Mouse (Mus musculus) intestine, embryonic 16.5 days (tissue): ENCODE results near the gene Suclg1. TPM values are rescaled to one million over a fixed set of nuclear protein-coding genes. Genes with fewer than 3 reads are reported as not detected.
A peak's percentile ranks its signal among the peaks of the same experiment; 100 is the strongest.

Experiments used
- ATAC-seq: fragments of 200-750 bp; cut with Nextera tagmentation; 2 replicates; pipeline ENCODE4 v1.8.0; 2017; ENCODE audit warnings: moderate TSS enrichment, moderate library complexity
- H3K27ac ChIP-seq: fragments of 300-500 bp; sonication (generic); 2 replicates; pipeline ENCODE4 v1.5.1; 2014; ENCODE audit warnings: mild to moderate bottlenecking, low read length
- H3K27me3 ChIP-seq: fragments of 300-500 bp; sonication (generic); replicated peaks from 2 replicates; pipeline ENCODE4 v1.6.1; 2014; ENCODE audit warnings: low read length, control low read depth, mixed read lengths; ENCODE audit not compliant: control insufficient read depth, insufficient read depth
- H3K36me3 ChIP-seq: fragments of 300-500 bp; sonication (generic); 2 replicates; pipeline ENCODE4 v1.6.1; 2014; ENCODE audit warnings: low read length, control low read depth; ENCODE audit not compliant: control insufficient read depth, insufficient read depth
- H3K4me1 ChIP-seq: fragments of 300-500 bp; sonication (generic); 2 replicates; pipeline ENCODE4 v1.6.1; 2014; ENCODE audit warnings: low read length, control low read depth, mixed read lengths; ENCODE audit not compliant: control insufficient read depth, insufficient read depth
- H3K4me2 ChIP-seq: fragments of 300-500 bp; sonication (generic); 2 replicates; pipeline ENCODE4 v1.6.1; 2014; ENCODE audit warnings: low read depth, low read length, control low read depth
- H3K4me3 ChIP-seq: fragments of 300-500 bp; sonication (generic); 2 replicates; pipeline ENCODE4 v1.5.1; 2014; ENCODE audit warnings: mild to moderate bottlenecking, low read length
- H3K9ac ChIP-seq: fragments of 300-500 bp; sonication (generic); 2 replicates; pipeline ENCODE4 v1.6.1; 2014; ENCODE audit warnings: low read depth, low read length
- H3K9me3 ChIP-seq: fragments of 300-500 bp; sonication (generic); 2 replicates; pipeline ENCODE4 v1.6.1; 2016; ENCODE audit warnings: low read length, control low read depth; ENCODE audit not compliant: control insufficient read depth
- WGBS: fragments of 180-500 bp; shearing (Covaris S2); extraction: QIAGEN DNeasy Blood & Tissue Kit; methylation state at CpG from one replicate; pipeline ENCODE4 v1.1.7; 2014; 5-methylcytosine and 5-hydroxymethylcytosine counted together
- polyA plus RNA-seq: library from polyadenylated mRNA; unstranded; fragments of >200 nt; fragmentation: Nextera tagmentation; extraction: Ambion mirVana; gene quantifications from 2 replicates; pipeline ENCODE4 v1.2.1, GENCODE M21; 2015

Gene Suclg1
- polyA plus RNA-seq, 1 experiment from 2014 or later = 371 TPM

DNA sequence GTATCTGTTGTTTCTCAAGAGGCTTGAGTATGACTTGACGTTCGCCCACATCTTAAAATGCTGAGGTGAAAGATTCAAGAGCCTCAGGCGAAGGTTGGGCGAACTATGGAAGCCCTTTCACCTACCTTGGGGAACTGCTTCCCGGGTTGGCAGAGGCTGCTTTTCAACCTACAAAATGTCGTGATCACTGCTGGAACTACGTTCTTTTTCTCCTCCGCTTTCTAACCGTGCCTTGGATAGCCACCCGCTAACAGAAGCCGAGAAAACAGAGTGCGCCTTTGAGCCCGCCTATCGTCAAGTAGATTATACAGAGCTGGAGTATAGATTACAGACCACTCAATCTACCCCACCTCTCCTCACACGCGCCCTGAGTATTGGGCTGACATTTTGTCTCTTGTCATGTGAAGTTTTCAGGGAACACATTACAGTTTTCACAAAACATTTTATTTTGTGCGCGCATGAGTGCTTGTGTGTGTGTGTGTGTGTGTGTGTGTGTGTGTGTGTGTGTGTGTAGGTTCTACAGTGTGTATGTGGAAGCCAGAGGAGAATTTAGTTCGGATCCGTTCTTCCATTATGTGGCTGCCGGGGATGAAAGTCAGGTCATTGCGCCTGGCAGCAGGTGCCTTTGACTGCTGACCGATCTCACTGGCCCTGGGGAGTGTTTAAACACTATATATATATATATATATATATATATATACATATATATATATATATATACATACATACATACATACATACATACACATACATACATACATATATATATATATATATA lies 26.0 kb upstream of the Suclg1 start:
- ATAC-seq = peak; percentile 68
- H3K9ac ChIP-seq = peak overlapping the region; percentile 57
- no peaks in the 10 kb centered on the region for H3K9me3 ChIP-seq
- WGBS = 31% methylated on average over 22 of the region's 23 CpGs
- peak overlapping the region; percentile 66 for H3K4me2 ChIP-seq
- no peaks in the 10 kb centered on the region for H3K36me3 ChIP-seq
- H3K4me3 ChIP-seq = peak overlapping the region; percentile 41
- H3K27me3 ChIP-seq = no peaks in the 10 kb centered on the region
- H3K4me1 ChIP-seq = peaks cover 7% of the 10 kb centered on the region; the same call in 1 of the 2 replicates
- H3K27ac ChIP-seq = peak overlapping the region; percentile 76

DNA sequence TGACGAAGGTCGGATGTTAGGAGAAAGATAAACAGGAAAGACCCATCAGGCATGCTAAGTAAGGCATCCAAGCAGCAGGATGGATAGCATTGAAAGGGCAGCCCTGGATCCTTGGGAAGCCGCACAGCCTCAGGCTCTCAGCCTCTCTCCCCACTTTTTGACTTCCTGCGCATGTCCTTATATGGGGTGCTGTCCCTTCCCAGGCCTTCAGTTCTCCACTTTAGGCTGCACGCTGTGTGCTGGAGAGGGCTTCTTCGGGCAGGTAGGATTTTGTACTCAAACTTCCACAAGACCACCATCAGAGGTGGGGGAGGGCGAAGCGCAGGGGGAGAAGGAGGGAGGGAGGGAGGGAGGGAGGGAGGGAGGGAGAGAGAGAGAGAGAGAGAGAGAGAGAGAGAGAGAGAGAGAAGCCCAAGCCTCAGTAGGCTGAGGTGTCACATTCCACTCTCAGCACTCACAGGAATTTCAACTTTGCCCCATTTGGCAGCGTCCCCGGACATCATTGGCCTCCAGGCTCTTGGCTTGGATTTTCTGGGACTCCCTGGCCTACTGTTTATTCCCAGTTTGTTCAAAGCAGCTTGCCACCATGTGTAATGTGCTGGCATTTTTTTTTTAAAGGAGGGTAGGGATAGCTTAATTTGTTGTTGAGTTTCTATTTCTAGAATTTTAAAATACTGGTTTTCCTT lies 25.2 kb upstream of the Suclg1 start:
- Histone ChIP-seq H3K36me3 (no peaks in the 10 kb centered on the region), H3K9ac (peak overlapping the region; percentile 40; the same call in 1 of the 2 replicates), H3K4me2 (peak overlapping the region; percentile 30), H3K4me3 (no peak overlapping the region), H3K27me3 (no peaks in the 10 kb centered on the region), H3K4me1 (peaks cover 7% of the 10 kb centered on the region; the same call in 1 of the 2 replicates), H3K27ac (peak overlapping the region; percentile 45), H3K9me3 (no peaks in the 10 kb centered on the region)
- whole genome bisulfite sequencing = 10% methylated on average over 8 of the region's 10 CpGs
- peak; percentile 57 for ATAC-seq

DNA sequence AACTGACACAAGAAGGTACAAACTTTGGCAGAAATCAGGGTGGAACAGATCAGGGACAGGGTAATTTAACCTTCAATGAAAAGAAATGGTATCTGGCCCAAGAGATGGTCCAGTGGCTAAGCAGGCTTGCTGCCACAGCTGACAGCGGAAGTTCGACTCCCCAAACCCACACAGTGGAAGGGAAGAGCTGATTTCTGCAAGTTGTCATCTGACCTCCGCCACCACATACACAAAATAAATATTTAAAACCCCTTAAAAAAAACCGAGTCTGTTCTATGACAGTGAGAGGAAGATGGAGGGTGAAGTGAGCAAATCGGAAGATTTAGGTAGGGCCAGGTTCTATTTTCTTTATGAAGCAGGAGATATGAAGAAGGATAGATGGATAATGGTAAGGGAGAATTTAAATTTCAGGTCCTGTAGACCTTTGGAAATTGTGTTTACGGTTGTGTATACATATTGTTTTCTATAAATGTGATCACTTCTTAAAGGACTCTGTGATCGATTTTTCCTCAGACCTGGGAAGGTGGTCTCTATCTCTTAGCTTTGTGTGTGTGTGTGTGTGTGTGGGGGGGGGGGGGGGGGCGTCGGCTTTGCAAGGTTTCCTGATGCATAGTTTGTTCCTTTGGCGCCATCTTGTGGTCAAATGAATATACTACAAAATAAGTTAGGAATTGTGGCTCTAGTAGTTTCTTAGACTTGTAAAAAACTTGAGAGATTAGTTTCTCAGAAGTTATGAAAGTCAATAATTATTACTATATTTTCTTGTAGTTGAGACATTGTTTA lies 20.6 kb upstream of the Suclg1 start:
- Histone ChIP-seq H3K4me2 (no peak overlapping the region), H3K9me3 (no peaks in the 10 kb centered on the region), H3K4me1 (peaks cover 3% of the 10 kb centered on the region; the same call in 1 of the 2 replicates), H3K36me3 (no peaks in the 10 kb centered on the region), H3K4me3 (no peak overlapping the region), H3K27me3 (no peaks in the 10 kb centered on the region), H3K27ac (no peak overlapping the region), H3K9ac (no peak overlapping the region)
- WGBS = 33% methylated on average over 10 of the region's 10 CpGs
- ATAC-seq = no peak

DNA sequence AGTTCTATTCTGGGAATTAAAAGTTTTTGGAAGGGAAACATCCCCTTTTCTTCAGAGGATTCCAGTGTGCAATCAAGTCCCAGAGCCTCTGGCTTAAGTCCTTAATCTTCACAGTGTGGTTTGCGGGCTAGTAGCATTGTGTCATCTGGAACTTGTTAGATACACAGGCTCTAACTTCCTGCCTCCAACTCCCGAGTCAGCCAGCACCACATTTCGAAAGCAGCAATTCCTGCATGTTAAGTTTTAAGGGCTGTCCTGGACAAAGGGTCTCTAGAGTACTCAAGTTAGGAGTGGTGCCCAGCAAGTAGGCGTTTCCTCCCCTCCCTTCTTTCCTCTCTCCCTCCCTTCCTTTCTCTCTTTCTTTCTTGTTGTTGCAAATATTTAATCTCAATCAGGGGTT lies 19.8 kb upstream of the Suclg1 start:
- Histone ChIP-seq H3K9ac (no peak overlapping the region), H3K4me1 (no peaks in the 10 kb centered on the region), H3K36me3 (no peaks in the 10 kb centered on the region), H3K4me3 (no peak overlapping the region), H3K4me2 (no peak overlapping the region), H3K27ac (no peak overlapping the region), H3K27me3 (no peaks in the 10 kb centered on the region), H3K9me3 (no peaks in the 10 kb centered on the region)
- 48% methylated on average over 4 of the region's 4 CpGs for WGBS
- ATAC-seq = no peak

DNA sequence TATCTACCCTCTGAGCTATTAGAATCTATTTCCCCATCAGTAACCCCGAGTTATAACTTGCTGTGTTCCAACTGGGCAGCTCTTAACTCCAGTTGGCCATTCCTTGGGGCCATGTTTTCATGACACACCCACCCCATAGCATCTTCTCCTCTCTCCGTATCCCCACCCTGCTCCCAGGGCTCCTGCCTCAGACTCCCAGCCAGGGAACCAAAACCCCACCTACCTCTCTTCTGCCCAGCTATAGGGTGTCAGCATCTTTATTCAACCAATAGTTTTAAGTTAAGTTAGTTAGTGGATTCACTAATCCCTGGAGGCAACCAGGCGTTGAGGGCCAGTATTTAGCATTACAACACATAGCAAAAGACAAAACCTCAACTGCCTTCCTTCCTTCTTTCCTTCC lies 19.3 kb upstream of the Suclg1 start:
- no peak overlapping the region for H3K4me3 ChIP-seq
- no peak overlapping the region for H3K27ac ChIP-seq
- H3K27me3 ChIP-seq = no peaks in the 10 kb centered on the region
- H3K4me2 ChIP-seq = no peak overlapping the region
- WGBS = 77% methylated on average over 3 of the region's 3 CpGs
- no peak overlapping the region for H3K9ac ChIP-seq
- ATAC-seq = no peak
- H3K36me3 ChIP-seq = no peaks in the 10 kb centered on the region
- no peaks in the 10 kb centered on the region for H3K4me1 ChIP-seq
- no peaks in the 10 kb centered on the region for H3K9me3 ChIP-seq

DNA sequence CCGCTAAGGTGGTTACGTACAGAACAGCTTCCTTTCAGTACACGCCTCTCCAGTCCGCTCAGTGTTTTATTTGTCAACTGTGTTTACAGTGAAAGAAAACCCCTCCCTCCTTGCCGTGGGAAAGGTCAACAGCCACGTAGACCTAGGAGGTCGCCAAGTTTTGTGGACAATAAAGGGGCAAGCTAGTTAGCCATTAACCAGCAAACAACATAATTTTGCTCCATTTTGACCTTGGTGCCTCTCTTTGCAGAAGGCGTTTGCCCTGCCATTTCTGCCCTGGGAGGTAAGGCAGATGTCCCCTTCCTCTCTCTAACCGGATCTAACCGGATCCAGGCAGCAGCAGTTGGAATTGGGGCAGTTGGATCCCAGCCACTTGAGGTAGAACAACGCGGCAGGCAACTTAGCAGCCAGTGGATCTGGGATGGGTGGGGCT lies 16.0 kb upstream of the Suclg1 start:
- peak; percentile 90 for ATAC-seq

DNA sequence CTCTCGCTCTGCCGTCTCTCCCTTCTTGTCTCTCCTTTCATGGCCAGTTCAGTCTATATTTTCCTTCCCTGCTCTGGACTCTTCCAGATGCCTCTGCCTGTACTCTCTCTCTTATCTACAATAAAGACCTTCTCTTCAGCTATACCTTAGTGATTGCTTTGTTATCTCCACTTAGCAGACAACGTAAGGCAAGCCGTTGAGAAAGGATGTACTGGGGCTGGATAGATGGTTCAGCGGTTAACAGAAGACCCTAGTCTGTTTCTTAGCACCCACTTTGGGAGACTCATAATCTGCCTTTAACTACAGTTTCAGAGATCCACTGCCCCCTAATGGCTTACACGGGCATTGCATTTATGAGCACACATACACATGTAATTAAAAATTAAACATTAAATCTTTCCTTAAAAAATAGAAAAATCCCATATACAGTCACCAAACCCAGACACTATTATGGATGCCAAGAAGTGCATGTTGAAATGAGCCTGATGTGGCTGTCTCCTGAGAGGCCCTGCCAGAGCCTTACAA lies 14.9 kb upstream of the Suclg1 start:
- no peak for ATAC-seq
- H3K4me3 ChIP-seq = no peak overlapping the region
- no peak overlapping the region for H3K4me2 ChIP-seq
- H3K27ac ChIP-seq = no peak overlapping the region
- no peaks in the 10 kb centered on the region for H3K9me3 ChIP-seq
- H3K36me3 ChIP-seq = no peaks in the 10 kb centered on the region
- H3K4me1 ChIP-seq = no peaks in the 10 kb centered on the region
- no peaks in the 10 kb centered on the region for H3K27me3 ChIP-seq
- WGBS = 90% methylated on average over 6 of the region's 6 CpGs
- no peak overlapping the region for H3K9ac ChIP-seq

More for the DNA sequence above, 16.0 kb upstream of the Suclg1 start:
- peak overlapping the region; percentile 39 for H3K4me2 ChIP-seq
- no peaks in the 10 kb centered on the region for H3K36me3 ChIP-seq
- H3K9me3 ChIP-seq = no peaks in the 10 kb centered on the region
- H3K4me3 ChIP-seq = peak overlapping the region; percentile 9; the same call in 1 of the 2 replicates
- 0 out of 2 replicates have a peak overlapping the region, but pooled peaks have one; percentile 10 for H3K27ac ChIP-seq
- 55% methylated on average over 12 of the region's 12 CpGs for WGBS
- no peaks in the 10 kb centered on the region for H3K27me3 ChIP-seq
- no peak overlapping the region for H3K9ac ChIP-seq
- no peaks in the 10 kb centered on the region for H3K4me1 ChIP-seq

DNA sequence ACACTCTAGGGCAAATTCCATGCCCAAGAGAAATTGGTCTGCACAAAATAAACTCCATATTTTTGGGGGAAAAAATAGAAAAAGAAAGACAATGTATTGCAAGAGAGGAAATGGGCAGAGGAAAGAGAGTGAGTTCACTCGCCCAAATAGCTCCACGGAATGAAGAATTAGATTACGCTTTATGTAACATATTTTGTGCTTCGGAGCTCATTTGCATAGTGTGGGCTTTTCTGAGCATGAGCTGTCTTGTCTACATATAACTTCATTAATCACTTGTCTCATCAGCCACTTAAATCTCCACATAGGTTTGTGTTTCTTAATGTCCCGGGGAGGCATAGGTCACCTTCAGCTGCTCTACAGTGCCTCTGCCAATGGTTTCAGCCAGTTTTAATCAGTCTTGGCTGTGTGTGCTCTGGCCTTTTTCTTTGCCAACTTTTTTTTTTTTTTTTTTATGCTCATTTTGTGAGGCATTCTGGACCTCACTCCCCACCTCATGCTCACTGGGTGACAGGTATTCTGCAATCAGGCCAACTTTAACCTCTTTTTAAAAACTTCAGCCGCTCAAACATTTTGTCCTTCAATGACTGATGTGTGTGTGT lies 13.8 kb upstream of the Suclg1 start:
- H3K4me1 ChIP-seq = no peaks in the 10 kb centered on the region
- WGBS = 84% methylated on average over 6 of the region's 6 CpGs
- H3K9ac ChIP-seq = no peak overlapping the region
- H3K36me3 ChIP-seq = no peaks in the 10 kb centered on the region
- H3K27ac ChIP-seq = no peak overlapping the region
- no peak overlapping the region for H3K4me3 ChIP-seq
- no peak for ATAC-seq
- no peaks in the 10 kb centered on the region for H3K27me3 ChIP-seq
- no peak overlapping the region for H3K4me2 ChIP-seq
- H3K9me3 ChIP-seq = no peaks in the 10 kb centered on the region
